ENCODE assay signal across 12 mouse cellular contexts in genomic region chr5:103603115-103603893, GRCm38 (mm10). TPM values are rescaled to one million over a fixed set of nuclear protein-coding genes. Genes with fewer than 3 reads are reported as not detected.
DNase-seq lines count a peak whose midpoint lies in the region; ATAC-seq and TF ChIP-seq lines count a peak whose summit lies in the region.
"Had no signal": no experiment of that assay in that cellular context is flagged by ENCODE, and none has a peak within 500 bp of the region (broad histone marks: within the 10 kb centered on the region; RNA-seq: fewer than 3 reads in every experiment).

No protein-coding gene starts in this region.

- no peaks in the 10 kb centered on the region for H3K9me3 ChIP-seq in heart, embryonic 11.5 days (replicated peaks; ENCODE audit: control insufficient read depth, low read length)
- no peaks in the 10 kb centered on the region for H3K9me3 ChIP-seq in embryonic facial prominence, embryonic 13.5 days
- no peaks in the 10 kb centered on the region for H3K9me3 ChIP-seq in midbrain, postnatal 0 days (ENCODE audit: low read length)

- no peak overlapping the region for H3K27ac ChIP-seq in heart, embryonic 11.5 days (ENCODE audit: low read depth, low read length)
- H3K27ac ChIP-seq in cerebellum, adult 2 months (ENCODE audit: insufficient read depth, low read length): no peak overlapping the region
- peak overlapping the region; percentile 5; the same call in 1 of the 2 replicates for H3K27ac ChIP-seq in embryonic facial prominence, embryonic 13.5 days
- no peak overlapping the region for H3K27ac ChIP-seq in midbrain, postnatal 0 days (ENCODE audit: low read depth, low read length)

- TF ChIP-seq POLR2A in cerebellum, adult 2 months (IDR thresholded peaks at IDR 0.05; ENCODE audit: borderline replicate concordance, insufficient read depth, low read length): no peak

- no peaks in the 10 kb centered on the region; the same call in 1 of the 2 replicates for H3K4me1 ChIP-seq in heart, embryonic 11.5 days (ENCODE audit: control insufficient read depth, insufficient read depth, low read length)
- peaks cover 7% of the 10 kb centered on the region for H3K4me1 ChIP-seq in cerebellum, adult 2 months (ENCODE audit: control insufficient read depth, insufficient read depth, low read length)
- H3K4me1 ChIP-seq in embryonic facial prominence, embryonic 13.5 days: peaks cover 15% of the 10 kb centered on the region
- H3K4me1 ChIP-seq in midbrain, postnatal 0 days (ENCODE audit: insufficient read depth, low read length): no peaks in the 10 kb centered on the region

- H3K36me3 ChIP-seq in heart, embryonic 11.5 days (ENCODE audit: control insufficient read depth, insufficient read depth, low read length): no peaks in the 10 kb centered on the region
- 0 out of 2 replicates have a peak, but pooled peaks cover 3% of the 10 kb centered on the region for H3K36me3 ChIP-seq in embryonic facial prominence, embryonic 13.5 days
- H3K36me3 ChIP-seq in midbrain, postnatal 0 days (ENCODE audit: insufficient read depth, low read length): no peaks in the 10 kb centered on the region

- H3K27me3 ChIP-seq in heart, embryonic 11.5 days (ENCODE audit: control insufficient read depth, insufficient read depth, low read length): no peaks in the 10 kb centered on the region; the same call in 1 of the 2 replicates
- H3K27me3 ChIP-seq in cerebellum, adult 2 months (ENCODE audit: control insufficient read depth, insufficient read depth, low read length): no peaks in the 10 kb centered on the region
- H3K27me3 ChIP-seq in embryonic facial prominence, embryonic 13.5 days: no peaks in the 10 kb centered on the region
- no peaks in the 10 kb centered on the region for H3K27me3 ChIP-seq in midbrain, postnatal 0 days (ENCODE audit: insufficient read depth, low read length)

- 76% methylated on average over 11 of the region's 11 CpGs for WGBS in heart, embryonic 11.5 days (ENCODE audit: insufficient replicate concordance)
- WGBS in cerebellum, adult 2 months: 36% methylated on average over 11 of the region's 11 CpGs
- WGBS in embryonic facial prominence, embryonic 13.5 days: 54% methylated on average over 11 of the region's 11 CpGs
- 41% methylated on average over 11 of the region's 11 CpGs for WGBS in midbrain, postnatal 0 days

- peak; percentile 33 for DNase-seq in heart, postnatal 4 days
- DNase-seq in cerebellum, adult 2 months: peak; percentile 54 to 68
- peak; percentile 71 for DNase-seq in midbrain, postnatal 0 days (ENCODE audit: low spot score)
- no peak for DNase-seq in frontal cortex, adult 2 months (ENCODE audit: extremely low spot score in 1 of 2, low spot score in 1 of 2)
- no peak for DNase-seq in urinary bladder, postnatal 36 days (ENCODE audit: low spot score in 2 of 2)
- DNase-seq: kidney, adult 18-20 months; lung, embryonic 14.5 days; right cerebral cortex, postnatal 4 days had no signal

- H3K4me2 ChIP-seq in heart, embryonic 11.5 days: no peak overlapping the region
- H3K4me2 ChIP-seq in embryonic facial prominence, embryonic 13.5 days: no peak overlapping the region
- H3K4me2 ChIP-seq in midbrain, postnatal 0 days (ENCODE audit: low read depth, low read length, poor library complexity, severe bottlenecking): no peak overlapping the region
- H3K4me2 ChIP-seq: lung, embryonic 14.5 days had no signal

- no peak for TF ChIP-seq CTCF in cerebellum, adult 2 months (IDR thresholded peaks at IDR 0.05; ENCODE audit: borderline replicate concordance, insufficient read depth, low read depth, low read length)
- TF ChIP-seq CTCF in midbrain, postnatal 0 days (IDR thresholded peaks at IDR 0.05): no peak

- no peak overlapping the region for H3K4me3 ChIP-seq in heart, embryonic 11.5 days (ENCODE audit: low read depth, low read length)
- no peak overlapping the region for H3K4me3 ChIP-seq in cerebellum, adult 2 months (replicated peaks; ENCODE audit: insufficient read depth, low read depth, low read length)
- H3K4me3 ChIP-seq in embryonic facial prominence, embryonic 13.5 days: no peak overlapping the region
- H3K4me3 ChIP-seq in midbrain, postnatal 0 days (ENCODE audit: low read depth, low read length): no peak overlapping the region

- no peak overlapping the region for H3K9ac ChIP-seq in heart, embryonic 11.5 days (ENCODE audit: low read depth, low read length)
- H3K9ac ChIP-seq in embryonic facial prominence, embryonic 13.5 days: no peak overlapping the region
- H3K9ac ChIP-seq in midbrain, postnatal 0 days (replicated peaks; ENCODE audit: low read length, poor library complexity, severe bottlenecking): no peak overlapping the region
- H3K9ac ChIP-seq: lung, embryonic 14.5 days had no signal

- ATAC-seq in heart, embryonic 11.5 days (replicated peaks; ENCODE audit: insufficient number of reproducible peaks, low FRiP score, low TSS enrichment): no peak
- ATAC-seq in embryonic facial prominence, embryonic 13.5 days (ENCODE audit: insufficient number of reproducible peaks, insufficient read depth, low FRiP score, low TSS enrichment, low read depth): no peak
- peak; percentile 65 for ATAC-seq in midbrain, postnatal 0 days (ENCODE audit: low FRiP score)

RNA-seq across cellular contexts. Expression of gene Slc10a6, which starts 25.9 kb away (rescaled TPM):
- total RNA-seq in heart, postnatal 4 days (2021): 1 to 10 TPM; 1.4 to 1.6 TPM
- 0.19 TPM in 1 of 2 replicates, not detected in the other for polyA plus RNA-seq in heart, embryonic 11.5 days (2014; fragmentation: Nextera tagmentation; extraction: Ambion mirVana)
- polyA plus RNA-seq in cerebellum, adult 2 months (2012; rRNA removed): 0.05 TPM in 1 of 2 replicates, not detected in the other
- 0.19 and 1.1 TPM in 2 replicates for polyA plus RNA-seq in embryonic facial prominence, embryonic 13.5 days (2015; fragmentation: Nextera tagmentation; extraction: Ambion mirVana)
- 1.7 TPM in 1 of 2 replicates, not detected in the other for total RNA-seq in midbrain, postnatal 0 days (2014; rRNA removed)
- not detected in 2 replicates for polyA plus RNA-seq in midbrain, postnatal 0 days (2015; fragmentation: Nextera tagmentation; extraction: Ambion mirVana)
- 0.08 TPM in 1 of 2 replicates, not detected in the other for polyA plus RNA-seq in frontal cortex, adult 2 months (2012; rRNA removed)
- total RNA-seq: granulocyte monocyte progenitor cell, adult 5-6 weeks; left cerebral cortex, adult 18-20 months had no signal

RNA-seq across cellular contexts. Expression of gene 1700016H13Rik, which starts 52.5 kb away (rescaled TPM):
- under 1 TPM in 1 of 2 experiments, not detected in 1; 0.33 TPM for total RNA-seq in heart, postnatal 4 days (2021)
- polyA plus RNA-seq in heart, embryonic 11.5 days (2014; fragmentation: Nextera tagmentation; extraction: Ambion mirVana): not detected in 2 replicates
- polyA plus RNA-seq in cerebellum, adult 2 months (2012; rRNA removed): not detected in 2 replicates
- polyA plus RNA-seq in embryonic facial prominence, embryonic 13.5 days (2015; fragmentation: Nextera tagmentation; extraction: Ambion mirVana): 0.30 and 0.41 TPM in 2 replicates
- 0.61 TPM in 1 of 2 replicates, not detected in the other for total RNA-seq in midbrain, postnatal 0 days (2014; rRNA removed)
- polyA plus RNA-seq in midbrain, postnatal 0 days (2015; fragmentation: Nextera tagmentation; extraction: Ambion mirVana): 0.25 and 0.30 TPM in 2 replicates
- not detected in 2 replicates for polyA plus RNA-seq in frontal cortex, adult 2 months (2012; rRNA removed)
- total RNA-seq: left cerebral cortex, adult 18-20 months had no signal

Comparison
In these comparisons a context has a peak if more than half of its experiments do, and no peak if none do; other contexts are left out.
1. DNase-seq: peak in heart, postnatal 4 days (single experiment), cerebellum, adult 2 months (2 of 2) and midbrain, postnatal 0 days (single experiment); none in frontal cortex, adult 2 months (0 of 2) and urinary bladder, postnatal 36 days (0 of 2).